Mouse (Mus musculus) forebrain, embryonic 14.5 days (tissue): ENCODE measurements around the gene Tgfbi. TPM values are rescaled to one million over a fixed set of nuclear protein-coding genes. Genes with fewer than 3 reads are reported as not detected.

Experiments used
- ATAC-seq: fragments of 200-750 bp; cut with Nextera tagmentation; 2 replicates; pipeline ENCODE4 v1.8.0; 2017; ENCODE audit warnings: mild to moderate bottlenecking, moderate library complexity
- DNase-seq: peaks from one replicate; pipeline ENCODE4 v3.0.0-alpha.2; 2015; ENCODE audit warnings: low spot score
- H3K27ac ChIP-seq: fragments of 300-500 bp; sonication (generic); 2 replicates; pipeline ENCODE4 v1.5.1; 2014; ENCODE audit warnings: low read depth, mild to moderate bottlenecking, control low read depth, low read length, moderate library complexity
- H3K27me3 ChIP-seq: fragments of 300-500 bp; sonication (generic); replicated peaks from 2 replicates; pipeline ENCODE4 v1.6.1; 2014; ENCODE audit warnings: low read length, control low read depth, mixed read lengths; ENCODE audit not compliant: control insufficient read depth, insufficient read depth
- H3K36me3 ChIP-seq: fragments of 300-500 bp; sonication (generic); 2 replicates; pipeline ENCODE4 v1.6.1; 2014; ENCODE audit warnings: low read length, control low read depth; ENCODE audit not compliant: control insufficient read depth, insufficient read depth
- H3K4me1 ChIP-seq: fragments of 300-500 bp; sonication (generic); 2 replicates; pipeline ENCODE4 v1.6.1; 2014; ENCODE audit warnings: antibody characterized with exemption, low read length, control low read depth; ENCODE audit not compliant: control insufficient read depth, insufficient read depth
- H3K4me2 ChIP-seq: fragments of 300-500 bp; sonication (generic); 2 replicates; pipeline ENCODE4 v1.6.1; 2014; ENCODE audit warnings: mild to moderate bottlenecking, control low read depth, low read length
- H3K4me3 ChIP-seq: fragments of 300-500 bp; sonication (generic); 2 replicates; pipeline ENCODE4 v1.5.1; 2014; ENCODE audit warnings: low read depth, low read length, control low read depth
- H3K9ac ChIP-seq: fragments of 300-500 bp; sonication (generic); 2 replicates; pipeline ENCODE4 v1.6.1; 2014; ENCODE audit warnings: mild to moderate bottlenecking, low read length, control low read depth, moderate library complexity
- H3K9me3 ChIP-seq: fragments of 300-500 bp; sonication (generic); replicated peaks from 2 replicates; pipeline ENCODE4 v1.6.1; 2016; ENCODE audit warnings: low read length, control low read depth, mixed read lengths; ENCODE audit not compliant: control insufficient read depth
- WGBS: fragments of 180-500 bp; shearing (Covaris S2); extraction: QIAGEN DNeasy Blood & Tissue Kit; methylation state at CpG from one replicate; pipeline ENCODE4 v1.1.7; 2014; 5-methylcytosine and 5-hydroxymethylcytosine counted together
- polyA plus RNA-seq: library from polyadenylated mRNA; unstranded; fragments of >200 nt; fragmentation: Nextera tagmentation; extraction: Ambion mirVana; gene quantifications from 2 replicates; pipeline ENCODE4 v1.2.1, GENCODE M21; 2014

The Tgfbi gene
- polyA plus RNA-seq = 3.0 and 3.8 TPM in 2 replicates

DNA sequence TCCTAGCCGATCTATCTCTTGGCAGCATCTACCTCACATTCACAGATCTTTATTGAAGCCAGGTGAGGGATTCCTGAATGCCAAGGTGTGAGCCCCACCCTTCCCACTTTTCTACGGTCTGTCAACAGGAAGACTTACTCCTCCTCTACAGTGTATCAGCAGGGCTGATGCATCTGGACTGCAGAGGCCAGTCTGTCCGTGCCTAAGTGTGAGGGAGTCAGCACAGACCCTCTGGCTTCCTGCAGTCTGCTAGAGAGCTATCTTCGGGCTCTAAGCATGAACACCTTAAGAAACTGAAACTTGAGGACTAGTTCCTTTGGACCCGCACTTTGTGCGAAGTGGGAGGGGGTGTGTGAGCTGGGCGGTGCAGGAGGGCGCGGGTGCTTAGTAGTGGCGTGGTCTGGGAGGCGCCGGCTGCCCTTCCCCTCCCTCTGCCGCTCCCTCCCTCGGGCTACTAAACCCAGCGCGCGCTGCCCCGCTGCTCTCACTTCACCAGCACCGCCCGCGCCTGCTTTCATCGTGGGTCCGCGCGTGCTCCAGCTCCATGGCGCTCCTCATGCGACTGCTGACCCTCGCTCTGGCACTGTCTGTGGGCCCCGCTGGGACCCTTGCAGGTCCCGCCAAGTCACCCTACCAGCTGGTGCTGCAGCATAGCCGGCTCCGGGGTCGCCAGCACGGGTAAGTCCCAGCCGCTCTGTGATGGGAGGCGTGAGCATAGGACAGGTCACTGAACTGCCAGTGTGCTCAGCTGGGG is at the start of gene Tgfbi:
TSS of gene Tgfbi (plus strand) at position 421 of the 754 bp plus-strand sequence.
- Histone ChIP-seq H3K4me3 (peak within 1 kb of the TSS; percentile 39), H3K9me3 (no peaks in the 10 kb centered on the region), H3K4me2 (peak within 1 kb of the TSS; percentile 89), H3K36me3 (no peaks in the 10 kb centered on the region), H3K9ac (peak within 1 kb of the TSS; percentile 65), H3K27me3 (peaks cover 12% of the 10 kb centered on the region; the same call in 1 of the 2 replicates), H3K4me1 (peaks cover 12% of the 10 kb centered on the region), H3K27ac (no peak within 1 kb of the TSS)
- WGBS = 4% methylated on average over 36 of the region's 36 CpGs
- ATAC-seq = peak; percentile 71
- peak; percentile 58 for DNase-seq

GRCm38 (mm10) chr13:56559841-56560370 is 49.4 kb upstream of the Tgfbi start:
- no peak for ATAC-seq
- Histone ChIP-seq H3K4me3 (no peak overlapping the region), H3K27me3 (no peaks in the 10 kb centered on the region), H3K27ac (no peak overlapping the region), H3K4me2 (no peak overlapping the region), H3K9me3 (no peaks in the 10 kb centered on the region), H3K9ac (no peak overlapping the region), H3K36me3 (no peaks in the 10 kb centered on the region), H3K4me1 (no peaks in the 10 kb centered on the region)
- DNase-seq = no peak
- 76% methylated on average over 6 of the region's 6 CpGs for WGBS

GRCm38 (mm10) chr13:56561129-56561528 is 48.2 kb upstream of the Tgfbi start:
- no peaks in the 10 kb centered on the region for H3K27me3 ChIP-seq
- peaks cover under 1% of the 10 kb centered on the region; the same call in 1 of the 2 replicates for H3K4me1 ChIP-seq
- H3K9ac ChIP-seq = no peak overlapping the region
- H3K4me2 ChIP-seq = no peak overlapping the region
- no peaks in the 10 kb centered on the region for H3K9me3 ChIP-seq
- no peak overlapping the region for H3K27ac ChIP-seq
- ATAC-seq (no peak), DNase-seq (no peak)
- no peak overlapping the region for H3K4me3 ChIP-seq
- WGBS = 71% methylated on average over 8 of the region's 8 CpGs
- H3K36me3 ChIP-seq = no peaks in the 10 kb centered on the region

DNA sequence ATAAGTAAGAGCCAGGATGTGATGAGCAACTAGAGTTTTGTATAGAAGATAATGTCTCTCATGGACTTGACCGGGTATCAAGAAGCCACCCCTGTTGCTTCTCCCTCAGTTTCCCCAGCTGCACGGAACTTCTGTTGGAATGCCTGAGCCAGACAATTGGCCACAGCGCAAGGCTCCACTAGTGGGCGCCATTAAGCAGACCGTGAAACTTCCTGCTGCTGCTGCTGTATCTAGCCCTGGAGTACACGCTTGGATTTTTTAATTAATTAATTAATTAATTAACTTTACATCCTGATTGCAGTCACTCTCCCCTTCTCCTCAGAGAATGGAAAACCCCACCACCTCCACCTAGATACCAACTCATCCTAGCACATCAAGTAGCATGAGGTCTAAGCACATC is 46.2 kb upstream of the Tgfbi start:
- ATAC-seq (no peak), DNase-seq (peak; percentile 35)
- H3K9ac ChIP-seq = no peak overlapping the region
- H3K4me2 ChIP-seq = no peak overlapping the region
- H3K4me1 ChIP-seq = peaks cover 3% of the 10 kb centered on the region; the same call in 1 of the 2 replicates
- no peak overlapping the region for H3K4me3 ChIP-seq
- H3K36me3 ChIP-seq = no peaks in the 10 kb centered on the region
- H3K27me3 ChIP-seq = no peaks in the 10 kb centered on the region
- H3K9me3 ChIP-seq = no peaks in the 10 kb centered on the region
- 35% methylated on average over 6 of the region's 6 CpGs for WGBS
- no peak overlapping the region for H3K27ac ChIP-seq

DNA sequence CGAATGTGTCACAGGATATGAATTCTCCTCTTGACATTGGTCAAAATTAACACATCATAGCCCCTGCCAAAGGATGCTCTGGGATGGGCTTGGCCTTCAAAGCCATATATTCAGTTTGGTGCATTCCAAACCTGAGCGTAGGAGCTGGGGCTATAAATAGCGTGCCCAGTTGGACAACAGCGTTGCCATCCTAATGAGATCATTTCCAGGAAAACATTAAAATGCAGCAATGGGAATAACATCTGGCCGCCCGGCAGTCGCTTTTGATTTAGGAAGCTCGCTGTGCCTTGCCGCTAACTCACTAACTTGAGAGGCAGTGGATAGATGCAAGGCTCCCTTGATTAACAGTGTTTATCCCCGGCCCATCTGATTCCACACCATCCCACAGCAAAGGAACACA is 43.0 kb upstream of the Tgfbi start:
- peak; percentile 27 for DNase-seq
- no peak overlapping the region for H3K9ac ChIP-seq
- H3K27ac ChIP-seq = no peak overlapping the region
- H3K4me2 ChIP-seq = no peak overlapping the region
- H3K9me3 ChIP-seq = no peaks in the 10 kb centered on the region
- peaks cover 3% of the 10 kb centered on the region; the same call in 1 of the 2 replicates for H3K4me1 ChIP-seq
- WGBS = 68% methylated on average over 10 of the region's 10 CpGs
- no peaks in the 10 kb centered on the region for H3K27me3 ChIP-seq
- no peaks in the 10 kb centered on the region for H3K36me3 ChIP-seq
- no peak for ATAC-seq
- no peak overlapping the region for H3K4me3 ChIP-seq

DNA sequence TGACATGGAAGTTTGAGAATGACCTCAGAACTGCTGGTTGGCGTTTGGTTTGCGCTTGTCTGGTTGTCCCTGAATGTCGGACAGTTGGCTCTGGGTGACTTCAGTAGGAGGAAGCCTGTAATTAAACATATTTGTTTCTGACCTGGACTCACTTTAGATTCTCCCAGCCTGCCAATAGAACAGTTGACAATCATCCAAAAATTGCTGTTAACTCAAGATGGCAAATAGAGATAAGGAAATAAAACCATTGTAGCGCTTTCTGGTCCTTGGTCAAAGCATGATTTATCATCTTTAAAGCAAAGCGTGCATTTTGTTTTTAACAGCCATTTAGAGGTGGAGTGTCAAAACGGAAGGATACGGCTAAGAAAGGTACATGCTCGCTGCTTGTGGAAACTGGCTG is 37.7 kb upstream of the Tgfbi start:
- H3K4me1 ChIP-seq = no peaks in the 10 kb centered on the region
- no peaks in the 10 kb centered on the region for H3K27me3 ChIP-seq
- no peak for ATAC-seq
- no peak overlapping the region for H3K9ac ChIP-seq
- H3K27ac ChIP-seq = no peak overlapping the region
- H3K4me3 ChIP-seq = no peak overlapping the region
- WGBS = 91% methylated on average over 8 of the region's 8 CpGs
- H3K36me3 ChIP-seq = no peaks in the 10 kb centered on the region
- DNase-seq = no peak
- no peaks in the 10 kb centered on the region for H3K9me3 ChIP-seq
- no peak overlapping the region for H3K4me2 ChIP-seq

- 82% methylated on average over 4 of the region's 4 CpGs for WGBS
- H3K4me1 ChIP-seq = no peaks in the 10 kb centered on the region
- no peak for DNase-seq
Observed at GRCm38 (mm10) chr13:56575074-56575473, 34.2 kb upstream of the Tgfbi start.

DNA sequence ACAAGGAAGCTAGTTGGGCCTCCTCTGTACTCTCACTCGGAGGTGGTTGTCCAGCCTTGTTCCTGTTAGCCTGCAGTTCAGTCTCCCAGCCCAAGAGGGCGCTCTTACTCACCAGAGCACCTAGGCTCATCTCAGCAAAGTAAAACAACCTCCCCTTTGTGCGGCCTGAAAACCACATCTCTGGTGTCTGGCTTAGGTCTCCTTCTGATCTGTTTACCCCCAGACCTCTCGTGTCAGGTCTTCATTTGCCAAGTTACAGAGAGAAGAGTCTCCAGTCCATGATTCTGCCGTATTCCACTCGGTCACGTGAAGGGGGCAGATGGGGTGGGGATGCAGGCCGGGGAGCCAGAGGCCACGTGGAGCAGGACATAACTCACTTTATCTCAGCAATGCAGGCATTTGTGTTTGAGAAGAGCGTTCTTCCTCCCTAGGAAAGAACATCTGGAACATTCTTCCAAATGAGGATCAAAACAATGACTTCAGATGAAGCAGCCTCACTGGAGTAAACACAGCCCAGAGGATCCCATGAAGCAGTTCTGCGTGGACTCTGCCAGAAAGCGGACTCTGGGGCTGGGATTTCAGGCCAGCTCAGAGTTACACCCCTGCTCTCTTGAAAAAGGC is 33.5 kb upstream of the Tgfbi start:
- Histone ChIP-seq H3K4me2 (no peak overlapping the region), H3K27ac (no peak overlapping the region), H3K9me3 (no peaks in the 10 kb centered on the region), H3K4me3 (no peak overlapping the region), H3K36me3 (no peaks in the 10 kb centered on the region), H3K9ac (no peak overlapping the region), H3K27me3 (no peaks in the 10 kb centered on the region), H3K4me1 (no peaks in the 10 kb centered on the region)
- 71% methylated on average over 12 of the region's 12 CpGs for WGBS
- ATAC-seq (no peak), DNase-seq (peak; percentile 53)

More at GRCm38 (mm10) chr13:56575074-56575473, 34.2 kb upstream of the Tgfbi start:
- ATAC-seq = no peak
- Histone ChIP-seq H3K9me3 (no peaks in the 10 kb centered on the region), H3K27ac (no peak overlapping the region), H3K4me3 (no peak overlapping the region), H3K9ac (no peak overlapping the region), H3K36me3 (no peaks in the 10 kb centered on the region), H3K4me2 (no peak overlapping the region), H3K27me3 (no peaks in the 10 kb centered on the region)

DNA sequence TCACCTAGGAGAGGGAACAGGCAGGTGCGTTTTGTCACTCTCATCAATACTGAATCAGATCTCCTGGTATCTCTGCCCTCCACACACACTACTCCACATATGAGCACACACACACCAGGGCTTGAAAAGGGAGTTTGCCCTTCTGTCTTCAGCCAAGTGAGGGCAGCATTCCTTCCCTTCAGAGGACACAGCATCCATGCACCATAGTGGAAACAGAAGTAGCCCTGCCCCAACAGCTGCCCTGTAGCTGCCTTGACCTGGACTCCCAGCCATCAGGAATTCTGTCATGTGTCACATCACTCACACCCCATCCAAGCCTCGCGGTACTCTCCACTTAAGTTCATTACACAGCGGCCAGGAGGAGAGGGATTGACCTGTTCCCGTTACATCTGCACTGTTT is 31.2 kb upstream of the Tgfbi start:
- WGBS = 85% methylated on average over 5 of the region's 5 CpGs
- no peaks in the 10 kb centered on the region for H3K9me3 ChIP-seq

More for the DNA sequence above, 31.2 kb upstream of the Tgfbi start:
- Histone ChIP-seq H3K27ac (no peak overlapping the region), H3K4me2 (no peak overlapping the region), H3K4me1 (peaks cover 9% of the 10 kb centered on the region), H3K36me3 (no peaks in the 10 kb centered on the region), H3K9ac (no peak overlapping the region), H3K27me3 (no peaks in the 10 kb centered on the region), H3K4me3 (no peak overlapping the region)
- DNase-seq (no peak), ATAC-seq (no peak)
